Mouse (Mus musculus) ES-E14 (cell line): ENCODE measurements at regions not wholly inside any gene's neighbourhood (a gene's known extent, or its start where the extent isn't known, plus 50 kb on each side); places are given as distances from the start of the nearest gene placed in this dataset.

ENCODE experiments used
- DNase-seq: peaks from one replicate; pipeline ENCODE4 v3.0.0-alpha.2; 2013; ENCODE audit warnings: low read depth, low spot score
- H3K27ac ChIP-seq: 2 replicates; pipeline ENCODE4 v1.5.1; 2012; ENCODE audit warnings: low read depth, mild to moderate bottlenecking, low read length, moderate library complexity, mixed read lengths; ENCODE audit not compliant: poor library complexity, insufficient read depth, severe bottlenecking
- H3K36me3 ChIP-seq: 2 replicates; pipeline ENCODE4 v1.6.1; 2012; ENCODE audit warnings: mild to moderate bottlenecking, low read length, moderate library complexity, mixed read lengths; ENCODE audit not compliant: control insufficient read depth, poor library complexity, insufficient read depth, severe bottlenecking
- H3K4me1 ChIP-seq, 2 experiments: fragments of 150-350 bp in 1 of 2; sonication (generic) in 1 of 2; 2 replicates each; pipeline ENCODE4 v1.6.1; 2012; ENCODE audit warnings: low read length in 2 of 2, mild to moderate bottlenecking in 1 of 2, mixed read lengths in 1 of 2; ENCODE audit not compliant: control insufficient read depth in 2 of 2, insufficient read depth in 2 of 2, poor library complexity in 1 of 2
- H3K4me3 ChIP-seq, 2 experiments: fragments of 150-350 bp in 1 of 2; sonication (generic) in 1 of 2; 2 replicates each; pipeline ENCODE4 v1.5.1; 2012; ENCODE audit warnings: low read length in 2 of 2, low read depth in 1 of 2, mild to moderate bottlenecking in 1 of 2, mixed read lengths in 1 of 2; ENCODE audit not compliant: insufficient read depth in 1 of 2, poor library complexity in 1 of 2, severe bottlenecking in 1 of 2
- H3K9ac ChIP-seq: 2 replicates; pipeline ENCODE4 v1.6.1; 2012; ENCODE audit warnings: low read depth, mild to moderate bottlenecking, low read length, mixed read lengths; ENCODE audit not compliant: poor library complexity, insufficient read depth, severe bottlenecking
- H3K9me3 ChIP-seq: fragments of 150-350 bp; sonication (generic); 2 replicates; pipeline ENCODE4 v1.6.1; 2012; ENCODE audit warnings: low read depth, mild to moderate bottlenecking, low read length; ENCODE audit not compliant: control insufficient read depth, insufficient read depth
- CHD2 ChIP-seq: IDR thresholded peaks from 2 replicates; pipeline ENCODE4 v1.6.1; 2014; ENCODE audit warnings: mild to moderate bottlenecking, low read depth, low read length, inconsistent platforms
- HCFC1 ChIP-seq: IDR thresholded peaks from 2 replicates; pipeline ENCODE4 v1.6.1; 2012; ENCODE audit warnings: low read length, inconsistent platforms, borderline replicate concordance; ENCODE audit not compliant: insufficient read depth
- MAFK ChIP-seq: IDR thresholded peaks from 2 replicates; pipeline ENCODE4 v1.6.1; 2014; ENCODE audit warnings: mild to moderate bottlenecking, low read depth, low read length, inconsistent platforms; ENCODE audit not compliant: insufficient read depth
- ZC3H11A ChIP-seq: IDR thresholded peaks from 2 replicates; pipeline ENCODE4 v1.6.1; 2012; ENCODE audit warnings: low read depth, mild to moderate bottlenecking, inconsistent platforms, low read length, borderline replicate concordance
- ZNF384 ChIP-seq: IDR thresholded peaks from 2 replicates; pipeline ENCODE4 v1.6.1; 2012; ENCODE audit warnings: low read depth, low read length, inconsistent platforms
- in situ Hi-C, 2 experiments: fragments of 600-800 bp; cut with MboI; formaldehyde crosslinking; loops; one replicate each; pipeline ENCODE4 v1.15.1; 2025; ENCODE audit warnings: low sequenced_read_pairs in 2 of 2, inconsistent platforms in 1 of 2; ENCODE audit not compliant: unreplicated experiment in 2 of 2

DNA sequence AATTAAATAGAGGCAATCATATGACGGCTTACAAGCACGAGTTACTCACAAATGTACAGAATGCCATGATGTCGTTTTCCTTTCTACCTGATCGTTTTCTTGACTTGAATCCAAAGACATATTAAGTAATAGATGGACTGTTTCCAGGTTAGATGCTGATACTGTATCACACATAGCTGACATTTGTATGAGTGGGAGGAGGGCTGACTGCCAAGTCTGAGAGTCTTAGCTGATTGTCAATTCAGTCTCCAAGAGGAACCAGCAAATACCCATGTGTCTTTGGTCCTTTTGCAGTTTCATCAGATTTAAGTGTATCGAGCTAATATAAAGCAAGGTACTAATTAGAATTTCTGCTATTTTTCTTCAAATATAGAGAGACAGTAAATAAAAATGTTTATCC is 617.6 kb upstream of the Adgrl4 start:
- no peaks in the 10 kb centered on the region for H3K9me3 ChIP-seq
- no peak overlapping the region for H3K27ac ChIP-seq
- no peak overlapping the region for H3K9ac ChIP-seq
- H3K36me3 ChIP-seq, result no peaks in the 10 kb centered on the region
- no peak for DNase-seq
- no peaks in the 10 kb centered on the region for H3K4me1 ChIP-seq
- in situ Hi-C loops, result no loop called here
- no peak overlapping the region for H3K4me3 ChIP-seq
- TF ChIP-seq MAFK (no peak), ZNF384 (no peak), HCFC1 (no peak), CHD2 (no peak), ZC3H11A (no peak)

DNA sequence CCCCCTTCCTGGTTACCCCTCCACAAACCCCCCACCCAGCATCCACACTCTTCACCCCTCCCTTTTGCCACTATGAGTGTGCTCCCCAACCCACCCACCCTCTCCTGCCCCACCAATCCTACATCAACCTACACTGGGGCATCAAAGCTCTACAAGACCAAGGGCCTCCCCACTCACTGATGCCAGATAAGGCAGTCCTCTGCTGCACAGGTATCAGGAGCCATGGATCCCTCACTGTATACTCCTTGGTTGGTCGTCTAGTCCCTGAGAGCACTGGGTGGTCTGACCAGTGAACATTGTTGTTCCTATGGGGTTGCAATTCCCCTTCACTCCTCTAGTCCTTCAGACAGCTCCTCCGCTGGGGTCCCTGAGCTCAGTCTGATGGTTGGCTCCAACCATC is 591.7 kb upstream of the Adgrl4 start:
- H3K4me3 ChIP-seq, result no peak overlapping the region
- H3K9ac ChIP-seq, result no peak overlapping the region
- DNase-seq, result no peak
- H3K27ac ChIP-seq, result no peak overlapping the region
- no peaks in the 10 kb centered on the region for H3K36me3 ChIP-seq
- in situ Hi-C loops, result no loop called here
- H3K9me3 ChIP-seq, result no peaks in the 10 kb centered on the region
- no peaks in the 10 kb centered on the region for H3K4me1 ChIP-seq
- TF ChIP-seq ZNF384, result no peak
- no peak for TF ChIP-seq MAFK
- no peak for TF ChIP-seq HCFC1
- no peak for TF ChIP-seq CHD2
- TF ChIP-seq ZC3H11A, result no peak

DNA sequence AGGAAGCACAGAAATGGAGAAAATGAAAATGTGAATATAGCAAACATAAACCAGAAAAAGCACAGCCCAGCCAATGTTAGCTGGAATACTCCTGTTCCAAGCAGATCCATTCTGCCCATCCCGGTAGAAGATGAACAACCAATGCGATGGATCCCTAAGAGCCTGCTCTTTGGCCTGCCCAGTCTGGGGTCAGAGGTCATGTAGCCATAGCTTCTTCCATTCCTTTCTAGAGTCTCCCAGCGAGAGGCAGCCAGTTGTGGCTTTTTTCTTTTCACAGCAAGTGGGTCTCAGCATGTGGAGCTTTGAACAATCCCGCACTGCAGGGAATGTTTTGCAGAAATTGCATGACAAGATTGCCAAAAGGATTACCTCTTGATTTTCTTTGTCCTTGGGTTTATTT is 585.6 kb upstream of the Adgrl4 start:
- H3K4me1 ChIP-seq, result no peaks in the 10 kb centered on the region
- in situ Hi-C loops, result no loop called here
- H3K36me3 ChIP-seq, result no peaks in the 10 kb centered on the region
- no peak overlapping the region for H3K27ac ChIP-seq
- DNase-seq, result no peak
- no peaks in the 10 kb centered on the region for H3K9me3 ChIP-seq
- H3K9ac ChIP-seq, result no peak overlapping the region
- H3K4me3 ChIP-seq, result no peak overlapping the region
- TF ChIP-seq ZNF384 (no peak), MAFK (no peak), ZC3H11A (no peak)

DNA sequence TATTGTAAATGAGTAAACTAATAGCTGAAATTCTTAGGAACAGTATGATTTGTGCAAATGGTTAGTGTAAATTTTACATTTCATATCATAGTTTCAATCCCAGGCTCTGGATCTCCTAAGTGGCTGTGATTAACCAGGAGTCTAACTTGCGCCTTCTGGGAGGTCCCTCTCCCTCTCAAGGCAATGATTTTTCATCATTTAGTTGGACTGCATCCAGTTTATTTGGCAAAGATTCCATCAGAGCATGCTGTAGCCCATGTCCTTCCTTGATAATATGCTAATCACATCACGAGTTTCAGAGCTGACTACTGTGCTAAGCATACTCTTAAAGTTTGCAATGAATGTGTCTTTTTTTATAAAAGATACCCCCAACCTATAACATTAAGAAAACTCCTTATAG is 541.0 kb upstream of the Adgrl4 start:
- H3K9me3 ChIP-seq, result no peaks in the 10 kb centered on the region

DNA sequence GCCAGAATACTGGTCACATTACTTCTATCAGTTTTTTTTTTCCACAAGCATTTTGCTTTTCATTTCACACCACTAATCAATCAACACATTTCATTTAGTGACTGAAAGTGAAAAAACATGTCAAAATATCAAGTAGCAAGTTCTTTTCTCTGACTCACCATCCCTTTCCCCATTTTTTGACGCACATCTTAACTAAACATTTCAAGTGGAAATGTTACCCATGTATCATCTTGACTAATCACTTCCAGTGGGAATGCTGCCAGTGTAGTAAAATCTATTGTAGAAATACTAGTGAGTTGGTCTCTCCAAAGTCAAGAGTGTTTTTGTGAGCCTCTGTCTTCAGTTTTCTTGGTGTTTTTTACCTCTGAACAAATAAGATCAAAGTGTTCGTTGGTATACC is 527.6 kb upstream of the Adgrl4 start:
- Histone ChIP-seq H3K36me3 (no peaks in the 10 kb centered on the region), H3K9me3 (no peaks in the 10 kb centered on the region), H3K9ac (no peak overlapping the region), H3K4me3 (no peak overlapping the region), H3K27ac (no peak overlapping the region), H3K4me1 (no peaks in the 10 kb centered on the region)
- DNase-seq, result no peak
- in situ Hi-C loops, result no loop called here
- TF ChIP-seq ZC3H11A, result no peak
- TF ChIP-seq HCFC1, result no peak
- no peak for TF ChIP-seq MAFK
- no peak for TF ChIP-seq ZNF384
- no peak for TF ChIP-seq CHD2

More for the DNA sequence above, 541.0 kb upstream of the Adgrl4 start:
- TF ChIP-seq HCFC1, result no peak
- no peak for TF ChIP-seq CHD2
- no peak for TF ChIP-seq MAFK
- TF ChIP-seq ZC3H11A, result no peak
- TF ChIP-seq ZNF384, result no peak
- H3K9ac ChIP-seq, result no peak overlapping the region
- H3K27ac ChIP-seq, result no peak overlapping the region
- in situ Hi-C loops, result no loop called here
- DNase-seq, result no peak
- no peak overlapping the region for H3K4me3 ChIP-seq
- no peaks in the 10 kb centered on the region for H3K36me3 ChIP-seq
- H3K4me1 ChIP-seq, result no peaks in the 10 kb centered on the region
